Mouse (Mus musculus) kidney, adult 9 months (tissue): ENCODE measurements at regions not wholly inside any gene's neighbourhood (a gene's known extent, or its start where the extent isn't known, plus 50 kb on each side); places are given as distances from the start of the nearest gene placed in this dataset.
A peak's percentile ranks its signal among the peaks of the same experiment; 100 is the strongest.

ENCODE experiments used
- DNase-seq: peaks from one replicate; pipeline ENCODE4 v3.0.0; 2022

- DNase-seq: no peak
Measured at GRCm38 (mm10) chr9:112014796-112015195, 220.9 kb downstream of the Arpp21 start.

- DNase-seq: no peak
Measured at GRCm38 (mm10) chr9:111994401-111994800, 241.3 kb downstream of the Arpp21 start.

GRCm38 (mm10) chr9:111993844-111994243, 241.9 kb downstream of the Arpp21 start:
- no peak for DNase-seq

- no peak for DNase-seq
Measured at GRCm38 (mm10) chr9:111990060-111990459, 245.7 kb downstream of the Arpp21 start.

- DNase-seq: no peak
Measured at GRCm38 (mm10) chr9:111963405-111964037, 272.2 kb downstream of the Arpp21 start.

GRCm38 (mm10) chr9:111957799-111958198, 267.7 kb upstream of the Stac start:
- DNase-seq: no peak

- DNase-seq: no peak
Measured at GRCm38 (mm10) chr9:111939271-111940067, 249.3 kb upstream of the Stac start.

GRCm38 (mm10) chr9:111932455-111932854, 242.3 kb upstream of the Stac start:
- no peak for DNase-seq

GRCm38 (mm10) chr9:111918275-111918940, 228.3 kb upstream of the Stac start:
- peak; percentile 57 for DNase-seq

GRCm38 (mm10) chr9:111916684-111917535, 226.8 kb upstream of the Stac start:
- peak; percentile 2 for DNase-seq

GRCm38 (mm10) chr9:111908806-111909205, 218.7 kb upstream of the Stac start:
- DNase-seq: no peak

- no peak for DNase-seq
Measured at GRCm38 (mm10) chr9:111900196-111900595, 210.0 kb upstream of the Stac start.

- DNase-seq: no peak
Measured at GRCm38 (mm10) chr9:111897626-111898025, 207.5 kb upstream of the Stac start.

- DNase-seq: no peak
Measured at GRCm38 (mm10) chr9:111879710-111880109, 189.6 kb upstream of the Stac start.

GRCm38 (mm10) chr9:111876846-111877245, 186.7 kb upstream of the Stac start:
- no peak for DNase-seq

- DNase-seq: no peak
Measured at GRCm38 (mm10) chr9:111870466-111870865, 180.3 kb upstream of the Stac start.

GRCm38 (mm10) chr9:111869801-111870382, 179.7 kb upstream of the Stac start:
- no peak for DNase-seq

- no peak for DNase-seq
Measured at GRCm38 (mm10) chr9:111858051-111858450, 167.9 kb upstream of the Stac start.

GRCm38 (mm10) chr9:111854976-111855375, 164.8 kb upstream of the Stac start:
- no peak for DNase-seq

GRCm38 (mm10) chr9:111846366-111846765, 156.2 kb upstream of the Stac start:
- no peak for DNase-seq

- no peak for DNase-seq
Measured at GRCm38 (mm10) chr9:111841151-111841550, 151.0 kb upstream of the Stac start.

- DNase-seq: no peak
Measured at GRCm38 (mm10) chr9:111838069-111838820, 148.1 kb upstream of the Stac start.
